Mouse (Mus musculus) CD4-positive helper T cell, adult 2 months (primary cell): ENCODE measurements around the gene Bcl7c.
"Not testable (repeated sequence)": the region's sequence is repeated elsewhere in the genome, so short reads cannot be mapped to it uniquely, and the experiment has no call there.

Experiments used
- DNase-seq: peaks from one replicate; pipeline ENCODE4 v3.0.0-alpha.2; 2012; ENCODE audit warnings: low read depth, missing footprints, low spot score

Bcl7c gene

DNA sequence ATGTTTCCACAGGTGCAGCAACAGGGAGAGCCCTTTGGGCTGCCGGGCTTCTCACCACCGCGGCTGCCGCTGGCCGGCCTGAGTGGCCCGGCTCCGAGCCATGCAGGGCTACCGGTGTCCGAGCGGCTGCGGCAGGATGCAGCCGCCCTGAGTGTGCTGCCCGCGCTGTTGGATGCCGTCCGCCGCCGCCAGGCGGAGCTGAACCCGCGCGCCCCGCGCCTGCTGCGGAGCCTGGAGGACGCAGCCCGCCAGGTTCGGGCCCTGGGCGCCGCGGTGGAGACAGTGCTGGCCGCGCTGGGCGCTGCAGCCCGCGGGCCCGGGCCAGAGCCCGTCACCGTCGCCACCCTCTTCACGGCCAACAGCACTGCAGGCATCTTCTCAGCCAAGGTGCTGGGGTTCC is 8.3 kb upstream of the Bcl7c start:
- peak; percentile 49 for DNase-seq

DNA sequence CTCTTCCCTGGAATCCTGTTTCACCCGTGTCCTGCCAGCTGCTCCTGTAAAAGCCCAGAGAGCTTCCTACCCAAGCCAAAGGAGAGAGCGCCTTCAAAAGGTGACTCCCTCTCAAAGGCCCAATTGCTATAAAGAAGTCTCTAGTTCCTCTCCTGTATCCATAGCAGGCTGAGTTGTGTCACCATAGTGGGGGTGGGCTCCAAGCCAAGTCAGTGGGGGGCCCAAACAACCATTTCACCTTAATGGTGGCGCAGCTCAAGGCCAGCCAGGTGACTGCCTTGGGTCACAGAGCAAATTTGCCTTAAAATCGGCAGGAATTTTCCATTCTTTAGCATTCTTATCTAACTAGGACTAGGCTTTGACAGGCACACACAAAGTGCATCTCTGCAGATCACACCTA is 6.1 kb upstream of the Bcl7c start:
- no peak for DNase-seq

DNA sequence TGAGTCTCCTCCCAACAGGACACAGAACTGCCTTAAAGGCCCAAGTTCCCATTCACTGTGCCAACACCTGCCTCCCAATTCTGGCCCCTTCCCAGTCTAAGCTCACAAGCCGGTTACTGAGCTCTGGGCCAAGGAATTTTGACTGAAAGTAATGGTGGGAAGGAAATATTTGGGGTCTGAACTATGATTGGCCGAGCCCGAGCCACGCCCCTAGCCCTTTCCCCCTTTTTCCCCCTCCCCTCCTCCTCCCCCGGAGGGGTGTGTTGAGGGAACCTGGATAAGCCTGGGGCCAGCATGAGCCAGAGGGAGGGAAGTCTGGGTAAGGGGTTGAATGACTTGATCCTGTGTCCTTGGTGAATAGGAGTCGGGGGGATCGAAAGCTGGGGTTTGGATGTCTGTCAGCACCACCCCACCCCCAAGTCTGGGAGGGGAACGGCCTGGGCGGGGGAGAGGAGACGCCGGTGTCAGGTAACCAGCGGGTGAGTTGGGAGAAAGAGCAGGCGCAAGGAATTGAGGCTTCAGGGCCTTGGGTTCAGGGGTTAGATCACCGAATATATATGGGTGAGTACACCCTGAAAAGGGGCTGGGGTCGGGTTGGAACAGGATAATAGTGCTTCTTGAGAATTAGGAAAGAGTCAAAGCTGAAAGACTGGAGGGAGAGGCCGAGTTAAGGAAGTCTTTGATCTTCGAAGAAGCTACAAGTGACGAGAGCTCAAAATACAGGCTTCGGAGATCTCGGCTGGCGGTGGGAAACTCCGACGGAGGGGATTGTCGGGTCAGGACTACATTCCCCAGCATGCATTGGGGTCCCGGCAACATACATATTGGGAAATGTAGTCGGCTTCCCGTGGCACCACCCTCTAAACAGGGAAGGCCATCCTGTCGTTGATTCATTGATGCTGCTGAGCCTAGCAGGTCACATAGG is 4.0 kb upstream of the Bcl7c start, which contains the start of gene Ctf1:
TSS of gene Ctf1 (plus strand) at position 276 of the 925 bp plus-strand sequence.
- DNase-seq = peak; percentile 58

DNA sequence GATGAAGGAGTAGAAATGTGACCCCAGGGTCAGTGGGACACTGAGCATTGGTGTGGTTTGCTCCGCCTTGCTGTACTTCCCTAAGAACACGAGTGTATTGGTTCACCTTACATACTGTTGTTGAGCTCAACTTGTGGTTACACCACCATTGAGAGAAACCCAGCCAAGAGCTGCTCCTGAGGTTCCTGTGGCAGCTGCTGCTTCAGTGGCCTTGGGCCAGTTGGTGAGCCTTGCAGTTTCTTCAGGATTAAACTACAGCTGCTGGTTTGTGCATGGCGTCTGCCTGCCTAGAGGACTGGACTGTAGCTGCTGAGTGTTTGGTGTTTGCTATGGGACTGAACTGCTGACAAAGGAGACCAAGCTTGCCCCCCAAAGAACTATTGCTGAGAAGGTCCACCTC is 2.7 kb upstream of the Bcl7c start:
- no peak for DNase-seq

DNA sequence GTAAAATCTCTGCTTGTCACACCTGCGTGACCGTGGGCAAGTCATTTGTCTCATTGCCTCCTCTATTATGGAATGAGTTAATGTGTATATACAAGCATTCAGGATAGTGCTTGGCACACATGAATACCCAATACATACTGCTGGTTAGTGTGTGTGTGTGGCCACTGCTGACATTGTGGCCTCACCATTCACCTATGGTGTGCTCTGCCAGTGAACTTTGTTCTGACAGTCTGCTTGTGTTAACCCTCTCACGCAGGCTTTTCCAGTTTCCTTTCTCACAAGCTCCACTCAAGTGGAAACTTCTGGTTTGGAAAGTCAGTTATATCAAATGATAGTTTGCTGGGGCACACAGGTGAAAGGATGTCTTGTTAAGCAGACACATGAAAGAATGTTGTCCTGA is 2.3 kb upstream of the Bcl7c start:
- DNase-seq = no peak

DNA sequence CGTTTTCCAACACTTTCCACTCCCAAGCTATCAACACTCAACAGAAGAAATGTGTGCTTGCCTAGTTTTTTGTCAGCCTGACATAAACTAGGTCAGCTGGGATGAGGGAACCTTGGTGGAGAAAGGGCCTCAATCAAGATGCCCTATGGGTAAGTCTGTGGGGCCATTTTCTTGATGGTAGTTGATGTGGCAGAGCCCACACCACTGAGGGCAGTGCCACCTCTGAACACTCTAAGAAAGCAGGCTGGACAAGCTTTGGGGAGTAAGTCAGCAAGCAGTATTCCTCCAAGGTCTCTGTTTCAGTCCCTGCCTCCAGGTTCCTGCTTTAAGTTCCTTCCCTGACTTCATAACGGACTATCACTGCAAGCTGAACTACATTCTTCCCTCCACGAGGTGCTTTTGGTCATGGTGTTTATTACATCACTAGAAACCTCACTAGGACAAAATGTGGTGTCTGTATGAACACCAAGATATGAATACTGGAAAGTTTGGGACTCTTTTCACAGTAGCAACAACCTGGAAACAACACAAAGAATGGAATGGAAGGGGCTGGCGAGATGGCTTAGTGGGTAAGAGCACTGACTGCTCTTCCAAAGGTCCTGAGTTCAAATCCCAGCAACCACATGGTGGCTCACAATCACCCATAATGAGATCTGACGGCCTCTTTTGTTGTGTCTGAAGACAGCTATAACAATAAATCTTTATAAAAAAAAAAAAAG is 687 bp upstream of the Bcl7c start:
- DNase-seq = peak; percentile 7

DNA sequence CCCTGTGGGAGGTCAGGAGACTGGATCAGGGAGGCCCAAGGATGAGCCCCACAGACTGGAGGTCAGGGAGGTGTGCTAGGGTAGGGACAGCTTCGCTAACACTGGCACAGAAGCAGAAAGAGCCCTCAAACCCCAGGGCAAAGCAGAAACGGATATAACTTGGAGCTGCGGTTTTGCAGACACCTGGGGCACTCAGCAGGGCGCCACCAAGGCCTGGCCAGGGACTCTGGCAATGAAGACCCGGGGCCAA is 851 bp downstream of the Bcl7c start:
- DNase-seq = peak; percentile 75

DNA sequence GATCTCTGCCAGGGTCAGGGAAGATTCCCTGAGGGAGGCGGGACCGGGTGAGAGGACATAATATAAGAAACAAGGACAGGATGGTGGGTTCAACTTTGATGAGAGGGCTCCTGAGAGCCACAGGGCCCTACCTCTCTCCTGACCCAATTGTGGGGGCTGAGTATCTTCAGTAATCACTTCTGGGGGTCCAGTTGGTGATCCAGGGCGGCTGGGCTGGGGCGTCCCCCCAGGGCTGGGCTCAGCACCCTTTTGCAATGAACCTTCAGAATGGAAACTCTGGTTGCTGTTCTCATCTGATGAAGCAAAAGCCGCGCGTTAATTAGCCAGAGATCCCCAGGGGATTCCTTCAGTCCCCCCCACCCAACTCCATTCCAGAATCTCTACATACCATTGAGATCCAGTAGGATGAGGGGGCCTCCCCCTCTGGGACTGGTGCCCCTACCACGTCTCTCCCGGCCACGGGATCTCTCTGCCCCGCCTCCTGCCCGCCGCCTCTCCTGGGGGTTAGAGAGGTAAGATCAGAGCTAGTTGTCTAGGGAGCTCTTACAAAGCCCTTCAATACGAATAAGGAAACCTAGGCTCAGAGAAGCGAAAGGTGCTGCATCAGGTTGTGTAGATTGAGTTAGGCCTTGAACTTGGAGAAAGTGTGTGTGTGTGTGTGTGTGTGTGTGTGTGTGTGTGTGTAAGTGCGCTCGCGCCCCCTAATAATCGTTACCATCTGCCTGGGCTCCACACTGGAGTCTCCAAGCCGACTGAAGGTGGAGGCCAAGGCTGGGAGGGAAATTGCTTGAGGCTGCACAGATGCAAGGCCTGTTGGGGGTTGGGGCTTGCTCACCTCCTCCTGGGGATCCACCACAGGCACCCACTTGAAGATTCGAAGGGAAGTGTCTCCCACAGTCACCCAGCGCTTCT is 1.4 kb downstream of the Bcl7c start:
- DNase-seq = no peak

DNA sequence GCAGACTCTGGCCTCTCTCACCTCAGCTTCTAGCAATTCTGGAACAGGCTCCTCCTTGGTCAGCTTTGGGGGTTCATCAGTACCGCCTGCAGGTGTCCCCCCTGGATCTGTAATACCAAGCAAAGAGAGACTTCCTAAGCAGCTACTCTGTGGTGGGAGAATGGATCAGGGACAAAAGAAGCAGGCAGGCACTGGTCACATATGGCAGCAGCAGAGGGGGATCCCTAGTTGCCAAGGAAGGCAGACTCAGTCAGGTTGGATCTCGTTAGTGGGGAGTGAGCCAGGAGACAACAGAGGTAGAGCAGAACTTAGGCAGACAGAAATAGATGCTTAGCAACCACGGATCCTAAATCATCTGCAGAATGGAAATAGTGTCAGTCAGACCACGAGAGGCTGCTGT is 3.0 kb downstream of the Bcl7c start:
- DNase-seq = no peak

DNA sequence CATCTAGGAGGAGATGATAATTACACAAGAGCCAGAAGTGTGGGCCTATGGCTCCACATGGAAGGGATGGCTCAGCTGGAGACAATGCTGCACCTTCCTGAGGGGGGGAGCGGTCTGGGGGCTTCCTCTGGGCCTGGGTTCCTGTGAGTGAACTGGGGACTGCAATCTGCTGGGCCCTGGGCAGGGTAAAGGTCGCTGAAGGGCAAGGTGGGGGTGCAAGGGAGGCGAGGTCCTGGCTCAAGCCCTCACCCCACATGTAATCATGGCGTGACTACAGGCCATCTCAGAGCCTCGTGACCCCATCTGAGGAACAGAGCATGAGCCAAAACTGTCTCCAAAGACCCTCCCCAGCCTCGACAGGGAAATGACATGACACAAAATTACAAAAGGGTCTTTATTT is 4.1 kb downstream of the Bcl7c start:
- no peak for DNase-seq

DNA sequence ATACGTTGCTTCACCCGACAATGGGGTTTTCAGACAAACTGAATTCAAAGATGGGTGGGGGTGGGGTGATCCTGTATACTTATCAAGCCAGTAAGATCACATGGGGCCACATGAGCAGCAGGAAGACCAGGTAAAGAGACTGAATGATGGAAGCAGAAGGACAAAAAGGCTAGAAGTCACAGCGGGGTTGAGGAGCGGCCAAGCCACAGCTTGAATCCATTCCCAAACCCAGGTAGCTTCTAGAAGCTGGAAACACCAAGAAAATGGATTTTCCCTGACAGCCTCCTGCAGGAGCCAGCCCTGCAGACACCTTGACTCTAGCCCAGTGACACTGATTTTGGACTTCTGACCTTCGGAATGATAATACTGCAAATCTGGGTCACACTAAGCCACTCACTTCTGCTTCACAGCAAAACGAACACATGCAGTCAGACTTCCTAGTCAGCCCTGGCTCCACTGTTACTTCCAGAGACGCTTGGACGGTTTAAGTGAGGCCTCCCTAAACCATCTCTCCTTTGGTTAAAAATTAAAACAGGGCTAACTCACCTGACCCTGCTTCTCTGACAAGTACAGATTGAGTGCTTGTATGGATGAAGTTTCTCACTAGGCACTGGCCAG is 5.1 kb downstream of the Bcl7c start:
- DNase-seq = no peak

DNA sequence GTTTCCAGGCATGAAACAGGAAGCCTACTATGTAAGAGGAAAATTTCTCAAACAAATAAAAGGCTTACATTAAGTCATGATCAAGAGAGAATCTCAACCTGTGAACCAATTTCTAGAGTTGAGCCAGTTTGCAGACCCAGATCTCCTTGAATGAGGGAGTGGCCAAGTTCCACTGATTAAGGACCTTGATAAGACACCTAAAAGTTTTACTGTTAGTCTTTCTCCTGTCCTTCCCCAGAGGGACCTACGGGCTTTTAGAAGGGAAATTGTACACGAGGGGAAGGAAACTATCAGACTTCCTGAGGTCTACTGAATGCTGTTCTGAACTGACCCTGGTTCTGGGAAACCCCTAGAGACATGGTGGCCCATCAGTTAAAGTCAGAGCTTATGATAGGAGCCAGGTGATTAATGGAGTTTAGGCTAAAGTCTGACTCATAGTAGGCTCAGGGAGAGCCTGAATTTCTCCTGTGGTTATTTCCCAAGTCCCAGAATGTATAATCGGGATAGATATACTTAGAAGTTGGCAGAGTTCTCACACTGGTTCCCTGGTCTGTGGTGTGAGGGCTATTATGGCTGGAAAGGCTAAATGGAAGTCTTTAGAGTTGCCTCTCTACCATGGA is 7.9 kb downstream of the Bcl7c start:
- DNase-seq = no peak

DNA sequence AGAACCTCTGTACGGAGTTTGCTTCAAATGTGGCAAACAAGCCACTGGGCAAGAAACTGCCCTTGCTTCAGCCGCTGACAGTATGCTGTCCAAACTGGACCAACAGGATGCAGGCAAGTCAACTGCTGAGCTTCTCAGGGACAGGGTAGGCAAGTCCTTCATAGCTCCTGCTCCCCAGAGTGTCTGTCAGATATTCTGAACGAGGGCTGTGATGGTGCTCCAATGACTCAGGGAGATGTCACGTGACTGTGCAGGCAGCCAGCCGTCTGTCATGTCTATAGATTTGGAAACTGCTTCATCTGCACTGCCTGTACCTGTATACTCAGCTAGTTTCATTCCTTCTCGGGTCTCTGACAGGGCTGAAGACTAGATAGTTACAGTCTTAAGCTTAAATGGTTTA is 9.7 kb downstream of the Bcl7c start:
- no peak for DNase-seq

DNA sequence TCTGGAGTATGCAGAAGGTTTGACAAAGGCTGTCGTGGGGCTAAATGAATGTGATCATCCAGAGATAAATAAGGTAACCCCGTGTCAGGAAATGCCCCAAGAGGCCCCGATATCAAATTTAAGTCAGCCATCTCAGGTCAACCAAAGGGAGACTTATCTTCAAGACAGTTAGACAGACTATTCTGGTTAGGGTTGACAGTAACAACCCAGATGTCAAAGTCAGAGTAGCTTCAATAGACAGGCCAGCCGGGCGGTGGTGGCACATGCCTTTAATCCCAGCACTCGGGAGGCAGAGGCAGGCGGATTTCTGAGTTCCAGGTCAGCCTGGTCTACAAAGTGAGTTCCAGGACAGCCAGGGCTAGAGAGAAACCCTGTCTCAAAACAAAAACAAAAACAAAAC is 15.0 kb downstream of the Bcl7c start:
- not testable (repeated sequence) for DNase-seq

DNA sequence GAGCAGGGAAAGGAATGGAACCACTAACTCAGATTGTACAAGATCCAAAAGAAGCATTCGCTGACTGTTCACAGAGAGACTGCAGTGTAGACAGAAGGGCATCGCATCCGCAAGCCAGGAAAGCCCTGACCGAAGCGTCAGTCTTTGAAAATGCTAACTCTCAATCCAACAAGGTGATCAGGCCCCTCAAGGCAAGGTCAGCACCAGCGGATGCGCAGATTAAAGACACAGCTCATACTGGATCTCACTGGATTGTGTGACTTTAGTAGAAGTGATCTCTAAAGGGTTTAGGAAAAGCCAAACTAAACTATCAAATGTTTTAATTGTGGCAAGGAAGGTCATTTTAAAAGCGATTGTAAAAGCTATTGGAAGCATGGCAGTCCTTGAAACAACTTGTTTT is 15.4 kb downstream of the Bcl7c start:
- no peak for DNase-seq

DNA sequence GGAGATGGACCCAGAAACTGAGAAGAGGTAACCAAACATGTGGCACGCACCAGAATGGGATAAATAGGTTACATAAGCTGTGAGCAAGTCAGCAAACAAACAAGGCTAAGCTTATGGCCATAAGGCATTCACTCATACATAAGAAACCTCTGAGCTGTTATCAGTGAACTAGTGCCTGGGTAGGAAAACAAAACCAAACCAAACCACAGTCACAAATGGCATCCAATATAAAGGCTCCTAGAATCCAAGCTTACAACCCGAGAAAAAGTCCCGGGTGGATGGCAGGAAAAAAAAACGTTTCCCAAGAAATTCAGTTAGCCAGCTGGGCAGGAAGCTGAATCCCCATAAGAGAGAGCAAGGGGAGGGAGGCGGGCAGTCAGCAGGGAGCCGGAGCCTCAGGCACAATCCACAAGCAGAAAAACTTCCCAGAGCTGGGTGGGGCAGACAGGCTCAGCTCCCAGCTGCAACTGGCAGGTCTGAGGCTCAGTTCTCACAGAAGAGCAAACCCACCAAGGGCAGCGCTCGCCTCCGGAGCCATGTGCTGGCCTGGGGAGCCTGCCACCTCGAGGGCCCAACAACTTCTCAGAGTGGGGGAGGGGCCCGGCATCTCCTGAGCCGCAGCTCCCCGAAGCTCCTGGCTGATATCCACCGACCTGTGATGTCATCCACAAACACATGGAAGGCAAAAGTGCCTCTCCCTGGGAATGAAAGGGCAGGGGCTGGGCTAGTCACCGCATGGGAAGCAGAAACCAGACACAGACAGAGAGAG is 17.3 kb downstream of the Bcl7c start:
- no peak for DNase-seq

DNA sequence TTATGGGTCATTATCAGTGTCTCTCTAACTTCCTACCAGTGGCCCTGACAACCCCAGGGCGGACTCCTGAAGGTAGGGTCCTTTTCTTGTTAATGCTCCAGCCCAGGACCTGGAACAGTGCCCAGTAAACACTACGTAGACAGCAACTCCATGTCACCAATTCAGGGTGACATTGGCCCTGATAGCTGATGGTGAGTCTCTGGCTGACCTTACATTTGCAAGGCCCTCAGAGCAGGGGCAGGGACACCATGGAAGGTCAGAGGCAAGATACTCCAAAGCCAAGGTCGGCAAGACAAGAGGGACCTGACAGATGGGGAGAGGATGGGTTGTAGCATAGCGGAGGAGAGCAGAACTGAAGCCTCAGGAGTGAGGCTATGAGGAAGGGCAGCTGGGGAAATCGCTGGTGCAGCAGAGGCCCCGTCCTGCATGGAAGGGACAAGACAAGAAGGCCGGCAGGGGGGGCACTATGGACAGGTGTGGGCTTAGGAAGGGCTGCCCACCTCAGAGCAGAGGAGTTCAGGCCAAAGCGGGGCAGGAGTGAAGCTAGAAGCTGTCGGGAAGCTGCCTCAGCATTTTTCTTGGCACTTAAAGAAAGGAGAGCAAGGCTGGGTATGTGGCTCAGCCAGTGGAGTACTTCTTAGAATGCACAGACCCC is 19.0 kb downstream of the Bcl7c start:
- DNase-seq = no peak

DNA sequence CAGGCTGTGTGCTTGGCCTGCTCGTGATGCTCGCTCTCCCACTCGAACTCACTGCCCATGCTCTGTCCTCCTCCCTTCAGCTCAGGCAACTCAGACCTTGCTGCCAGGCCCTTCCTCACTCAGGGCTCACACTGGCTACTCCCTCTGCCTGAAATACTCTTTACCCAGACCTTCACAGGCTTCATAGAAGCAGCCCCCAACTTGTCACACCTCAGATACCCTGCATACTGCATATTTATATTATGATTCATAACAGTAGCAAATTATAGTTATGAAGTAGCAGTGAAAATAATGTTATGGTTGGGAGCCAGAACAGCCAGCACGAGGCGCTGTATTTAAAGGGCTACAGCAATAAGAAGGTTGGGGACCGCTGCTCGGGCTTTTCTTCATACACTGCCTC is 19.8 kb downstream of the Bcl7c start:
- DNase-seq = no peak

DNA sequence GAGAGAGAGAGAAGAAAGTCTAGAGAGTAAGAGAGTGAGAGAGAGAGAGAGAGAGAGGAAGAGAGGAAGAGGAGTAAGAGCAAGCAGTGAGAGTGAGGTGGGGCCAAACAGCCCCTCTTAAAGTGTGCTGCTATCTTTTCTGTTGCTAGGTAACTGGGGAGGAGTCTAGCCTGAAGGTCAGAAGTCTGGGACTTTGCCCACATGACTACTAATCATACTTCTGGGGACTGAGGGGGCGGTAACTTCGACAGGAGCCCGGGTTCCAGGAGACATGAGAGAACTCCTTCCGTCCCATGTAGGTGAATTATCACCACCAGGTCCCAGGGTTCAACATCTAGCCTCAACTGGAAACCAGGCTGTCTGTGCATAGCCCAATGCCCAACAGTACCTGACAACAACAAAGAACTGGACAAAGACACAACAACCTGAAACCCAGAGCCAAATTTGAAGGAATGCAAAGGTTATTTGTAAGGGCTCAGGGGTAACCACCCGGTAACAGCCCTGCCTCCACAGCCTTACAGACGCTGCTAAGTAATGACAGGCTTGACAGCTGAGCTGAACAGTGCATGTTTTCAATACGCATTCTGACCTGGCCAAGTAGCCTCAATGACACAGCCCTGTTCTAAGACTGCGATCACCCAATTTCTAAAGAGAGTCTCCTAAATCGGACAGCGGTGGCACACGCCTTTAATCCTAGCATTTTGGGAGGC is 21.8 kb downstream of the Bcl7c start:
- no peak for DNase-seq
